Mouse (Mus musculus) limb, embryonic 14.5 days (tissue): ENCODE data around the gene Gldc. TPM values are rescaled to one million over a fixed set of nuclear protein-coding genes. Genes with fewer than 3 reads are reported as not detected.

ENCODE experiments used
- ATAC-seq: fragments of 200-750 bp; cut with Nextera tagmentation; 2 replicates; pipeline ENCODE4 v1.8.0; 2017; ENCODE audit warnings: low read depth, moderate number of reproducible peaks, moderate TSS enrichment; ENCODE audit not compliant: low FRiP score
- DNase-seq: peaks from one replicate; pipeline ENCODE4 v3.0.0-alpha.2; 2015; ENCODE audit warnings: low spot score
- H3K27ac ChIP-seq: fragments of 300-500 bp; sonication (generic); replicated peaks from 2 replicates; pipeline ENCODE4 v1.5.1; 2014; ENCODE audit warnings: low read depth, mild to moderate bottlenecking, low read length, moderate library complexity, mixed read lengths
- H3K27me3 ChIP-seq: fragments of 300-500 bp; sonication (generic); 2 replicates; pipeline ENCODE4 v1.6.1; 2014; ENCODE audit warnings: low read length, mixed read lengths; ENCODE audit not compliant: control insufficient read depth, insufficient read depth
- H3K36me3 ChIP-seq: fragments of 300-500 bp; sonication (generic); 2 replicates; pipeline ENCODE4 v1.6.1; 2014; ENCODE audit warnings: mild to moderate bottlenecking, low read length, moderate library complexity, mixed read lengths; ENCODE audit not compliant: control insufficient read depth, insufficient read depth
- H3K4me1 ChIP-seq: fragments of 300-500 bp; sonication (generic); 2 replicates; pipeline ENCODE4 v1.6.1; 2014; ENCODE audit warnings: antibody characterized with exemption, low read length, mixed read lengths; ENCODE audit not compliant: control insufficient read depth, insufficient read depth
- H3K4me2 ChIP-seq: fragments of 300-500 bp; sonication (generic); replicated peaks from 2 replicates; pipeline ENCODE4 v1.6.1; 2014; ENCODE audit warnings: low read depth, mild to moderate bottlenecking, low read length, moderate library complexity; ENCODE audit not compliant: severe bottlenecking
- H3K4me3 ChIP-seq: fragments of 300-500 bp; sonication (generic); replicated peaks from 2 replicates; pipeline ENCODE4 v1.5.1; 2014; ENCODE audit warnings: low read length
- H3K9ac ChIP-seq: fragments of 300-500 bp; sonication (generic); 2 replicates; pipeline ENCODE4 v1.6.1; 2014; ENCODE audit warnings: mild to moderate bottlenecking, low read depth, low read length, moderate library complexity; ENCODE audit not compliant: severe bottlenecking
- H3K9me3 ChIP-seq: fragments of 300-500 bp; sonication (generic); 2 replicates; pipeline ENCODE4 v1.6.1; 2016; ENCODE audit warnings: low read length; ENCODE audit not compliant: control insufficient read depth
- POLR2A ChIP-seq: fragments of 200-500 bp; IDR thresholded peaks from 2 replicates; pipeline ENCODE4 v1.8.0; 2012; ENCODE audit warnings: inconsistent platforms, mild to moderate bottlenecking, moderate library complexity, borderline replicate concordance; ENCODE audit not compliant: insufficient read depth, insufficient read length; ENCODE audit errors: extremely low read depth
- WGBS: fragments of 180-500 bp; shearing (Covaris S2); extraction: QIAGEN DNeasy Blood & Tissue Kit; methylation state at CpG from one replicate; pipeline ENCODE4 v1.1.7; 2014; 5-methylcytosine and 5-hydroxymethylcytosine counted together
- polyA plus RNA-seq, 2 experiments: library from polyadenylated mRNA; depleted of rRNA in 1 of 2; stranded (reverse) in 1 of 2; unstranded in 1 of 2; fragments of >200 nt; fragmentation: Nextera tagmentation in 1 of 2; extraction: Ambion mirVana in 1 of 2; gene quantifications; 2 replicates each; pipeline versions ENCODE4 v1.2.1 to v1.2.3; 2012 to 2014

Gldc gene
- polyA plus RNA-seq, 2 experiments = 6.6 to 8.9 TPM

GRCm38 (mm10) chr19:30157031-30157687 is 18.1 kb downstream of the Gldc start:
- H3K27ac ChIP-seq = no peak overlapping the region
- ATAC-seq (no peak), DNase-seq (no peak)
- no peak overlapping the region for H3K4me3 ChIP-seq
- no peaks in the 10 kb centered on the region for H3K4me1 ChIP-seq
- no peak overlapping the region for H3K9ac ChIP-seq
- 63% methylated on average over 12 of the region's 12 CpGs for WGBS
- H3K27me3 ChIP-seq = no peaks in the 10 kb centered on the region
- no peak overlapping the region for H3K4me2 ChIP-seq
- H3K36me3 ChIP-seq = no peaks in the 10 kb centered on the region
- no peaks in the 10 kb centered on the region for H3K9me3 ChIP-seq
- TF ChIP-seq POLR2A = no peak

GRCm38 (mm10) chr19:30153729-30154128 is 21.5 kb downstream of the Gldc start:
- H3K4me1 ChIP-seq = no peaks in the 10 kb centered on the region
- H3K27ac ChIP-seq = no peak overlapping the region
- DNase-seq (no peak), ATAC-seq (no peak)
- 81% methylated on average over 3 of the region's 3 CpGs for WGBS
- no peak overlapping the region for H3K9ac ChIP-seq
- no peak overlapping the region for H3K4me2 ChIP-seq
- H3K4me3 ChIP-seq = no peak overlapping the region
- no peaks in the 10 kb centered on the region for H3K9me3 ChIP-seq
- no peaks in the 10 kb centered on the region for H3K36me3 ChIP-seq
- TF ChIP-seq POLR2A = no peak
- no peaks in the 10 kb centered on the region for H3K27me3 ChIP-seq

- Histone ChIP-seq H3K4me1 (no peaks in the 10 kb centered on the region), H3K27ac (no peak overlapping the region), H3K9ac (no peak overlapping the region), H3K4me2 (no peak overlapping the region), H3K27me3 (no peaks in the 10 kb centered on the region), H3K4me3 (no peak overlapping the region), H3K9me3 (no peaks in the 10 kb centered on the region), H3K36me3 (no peaks in the 10 kb centered on the region)
- no peak for ATAC-seq
- no peak for DNase-seq
- no peak for TF ChIP-seq POLR2A
- WGBS = 80% methylated on average over 10 of the region's 10 CpGs
Measured at GRCm38 (mm10) chr19:30151290-30151689, 23.9 kb downstream of the Gldc start.

- Histone ChIP-seq H3K27me3 (no peaks in the 10 kb centered on the region), H3K4me2 (no peak overlapping the region), H3K4me3 (no peak overlapping the region), H3K4me1 (no peaks in the 10 kb centered on the region), H3K36me3 (no peaks in the 10 kb centered on the region), H3K9ac (no peak overlapping the region), H3K9me3 (no peaks in the 10 kb centered on the region), H3K27ac (no peak overlapping the region)
- DNase-seq = no peak
- ATAC-seq = no peak
- WGBS = 27% methylated on average over 6 of the region's 6 CpGs
- TF ChIP-seq POLR2A = no peak
Measured at GRCm38 (mm10) chr19:30149238-30149805, 25.9 kb downstream of the Gldc start.

GRCm38 (mm10) chr19:30147306-30147705 is 27.9 kb downstream of the Gldc start:
- Histone ChIP-seq H3K27me3 (no peaks in the 10 kb centered on the region), H3K4me3 (no peak overlapping the region), H3K4me1 (no peaks in the 10 kb centered on the region), H3K4me2 (no peak overlapping the region), H3K9me3 (no peaks in the 10 kb centered on the region), H3K36me3 (no peaks in the 10 kb centered on the region), H3K27ac (no peak overlapping the region), H3K9ac (no peak overlapping the region)
- ATAC-seq (no peak), DNase-seq (no peak)
- TF ChIP-seq POLR2A = no peak
- WGBS = 85% methylated on average over 4 of the region's 4 CpGs

- no peaks in the 10 kb centered on the region for H3K27me3 ChIP-seq
- no peak overlapping the region for H3K27ac ChIP-seq
- H3K36me3 ChIP-seq = no peaks in the 10 kb centered on the region
- no peaks in the 10 kb centered on the region for H3K4me1 ChIP-seq
- no peak overlapping the region for H3K4me2 ChIP-seq
- DNase-seq = no peak
- H3K9ac ChIP-seq = no peak overlapping the region
- ATAC-seq = no peak
- no peak overlapping the region for H3K4me3 ChIP-seq
- WGBS = 66% methylated on average over 6 of the region's 6 CpGs
- no peak for TF ChIP-seq POLR2A
- no peaks in the 10 kb centered on the region for H3K9me3 ChIP-seq
Measured at GRCm38 (mm10) chr19:30146761-30147160, 28.5 kb downstream of the Gldc start.
